Mouse (Mus musculus) left cerebral cortex, adult 2 months (tissue): ENCODE measurements at regions not wholly inside any gene's neighbourhood (a gene's known extent, or its start where the extent isn't known, plus 50 kb on each side); places are given as distances from the start of the nearest gene placed in this dataset.

Experiments
- DNase-seq, 2 experiments: peaks; one replicate each; pipeline ENCODE4 v3.0.0; 2021 to 2022; ENCODE audit warnings: low spot score in 2 of 2, mixed read lengths in 1 of 2; ENCODE audit errors: extremely low spot score in 1 of 2
- H3K27ac ChIP-seq: fragments of 200-600 bp; 2 replicates; pipeline ENCODE4 v1.8.1; 2022
- H3K4me3 ChIP-seq: fragments of 200-600 bp; 2 replicates; pipeline ENCODE4 v1.8.1; 2022
- CTCF ChIP-seq: fragments of 200-600 bp; IDR thresholded peaks from 2 replicates; pipeline ENCODE4 v1.8.1; 2022; ENCODE audit warnings: antibody characterized with exemption, mild to moderate bottlenecking, moderate library complexity
- intact Hi-C: fragments of 180-260 bp; cut with DNase I; formaldehyde crosslinking; loops from one replicate; pipeline ENCODE4 v1.15.1; 2025

DNA sequence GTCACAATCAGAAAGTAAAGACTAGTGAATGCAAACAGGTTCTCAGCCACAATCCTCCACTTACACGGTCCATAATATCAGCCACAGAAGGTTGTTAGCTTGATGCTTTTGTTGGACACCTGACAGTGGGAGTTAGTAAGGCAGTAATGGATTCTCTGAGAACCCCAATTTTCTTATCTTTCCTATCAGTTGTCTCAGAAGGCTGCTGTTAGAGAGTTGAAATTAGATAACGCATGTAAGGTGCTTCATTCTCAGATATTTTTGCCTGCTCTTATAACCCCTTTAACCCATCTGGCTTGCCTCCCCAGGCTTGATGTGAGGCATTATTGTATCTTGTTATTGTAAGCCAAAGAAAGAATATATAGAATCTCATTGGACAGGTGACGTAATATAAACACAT, 63.0 kb upstream of the Ube2e3 start:
- DNase-seq = no peak
- Histone ChIP-seq H3K27ac (no peak overlapping the region), H3K4me3 (no peak overlapping the region)
- TF ChIP-seq CTCF = no peak
- intact Hi-C loops = no loop called here

DNA sequence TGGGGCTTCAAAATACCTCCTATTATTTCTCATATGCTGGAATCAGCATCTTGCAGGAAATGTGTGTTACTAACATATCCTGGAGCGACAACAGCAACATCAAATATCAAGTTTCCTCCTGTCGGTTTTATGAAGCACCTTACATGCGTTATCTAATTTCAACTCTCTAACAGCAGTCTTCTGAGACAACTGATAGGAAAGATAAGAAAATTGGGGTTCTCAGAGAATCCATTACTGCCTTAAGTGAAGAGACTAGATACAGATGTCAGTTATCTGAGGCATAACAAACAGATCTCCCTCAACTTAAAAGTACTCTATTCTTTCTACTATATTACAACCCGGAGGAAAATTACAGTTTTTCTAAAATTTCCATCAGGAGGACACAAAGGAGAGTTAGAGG, 64.4 kb upstream of the Ube2e3 start:
- Histone ChIP-seq H3K27ac (no peak overlapping the region), H3K4me3 (no peak overlapping the region)
- intact Hi-C loops = no loop called here
- DNase-seq = no peak
- TF ChIP-seq CTCF = no peak

DNA sequence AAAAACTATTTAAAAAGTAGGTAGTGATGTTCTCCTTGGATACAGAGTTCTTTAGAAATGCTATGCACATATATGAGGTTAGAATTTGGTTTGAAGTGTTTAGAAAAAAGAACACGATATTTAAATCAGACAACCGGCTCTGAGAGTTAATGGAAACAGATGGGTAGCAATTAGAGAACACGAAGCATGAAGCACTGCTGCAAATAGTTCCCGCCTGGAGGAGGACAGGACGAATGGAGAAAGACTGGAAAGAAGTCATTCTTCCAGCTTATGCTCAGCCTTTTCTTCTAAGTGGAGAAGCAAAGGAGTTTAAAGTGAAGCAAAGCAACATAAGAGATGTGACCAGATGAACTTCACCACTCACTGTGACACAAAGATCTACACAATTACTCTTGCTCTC, 72.5 kb upstream of the Ube2e3 start:
- intact Hi-C loops = no loop called here
- no peak overlapping the region for H3K27ac ChIP-seq
- DNase-seq = no peak
- H3K4me3 ChIP-seq = no peak overlapping the region
- TF ChIP-seq CTCF = no peak

DNA sequence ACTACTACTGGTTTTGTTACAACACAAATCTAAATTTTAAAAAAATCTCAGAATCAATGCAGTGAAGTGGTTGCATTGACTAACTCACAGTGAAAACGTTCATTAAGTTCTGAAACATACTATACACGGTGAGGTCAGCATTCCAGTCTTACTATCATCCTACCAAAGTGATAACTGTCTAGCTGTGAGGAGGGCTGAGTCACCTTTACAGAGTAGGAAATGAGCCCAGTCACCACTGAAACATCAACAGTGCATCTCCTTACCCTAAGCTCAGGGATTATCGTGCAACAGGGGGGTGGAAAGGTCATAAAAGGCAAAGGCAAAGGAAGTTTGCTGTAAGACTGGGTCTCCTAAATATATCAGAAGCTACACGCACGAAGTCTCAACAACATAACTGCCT, 73.2 kb upstream of the Ube2e3 start:
- H3K4me3 ChIP-seq = no peak overlapping the region
- no peak overlapping the region for H3K27ac ChIP-seq
- intact Hi-C loops = no loop called here
- no peak for TF ChIP-seq CTCF
- no peak for DNase-seq

DNA sequence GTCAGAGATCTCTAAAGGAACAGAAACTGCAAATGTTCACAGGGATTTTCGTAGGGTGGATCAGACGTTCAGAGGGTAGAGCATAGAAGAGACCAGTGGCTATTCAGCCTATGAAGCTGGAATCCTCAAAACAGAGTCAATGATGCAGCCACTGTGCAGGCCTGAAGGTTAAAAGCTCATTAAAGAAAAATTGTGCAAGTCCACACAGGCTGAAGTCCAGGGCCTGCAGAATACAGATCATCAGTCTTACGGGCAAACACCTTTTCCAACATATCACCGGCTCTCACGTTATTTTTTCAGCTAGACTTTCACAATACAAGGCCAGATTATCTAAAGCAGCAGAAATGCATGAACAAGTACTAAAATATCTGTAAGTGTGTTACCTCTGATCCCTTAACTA, 78.8 kb upstream of the Ube2e3 start:
- TF ChIP-seq CTCF = no peak
- H3K4me3 ChIP-seq = no peak overlapping the region
- H3K27ac ChIP-seq = no peak overlapping the region
- intact Hi-C loops = no loop called here
- DNase-seq = no peak

DNA sequence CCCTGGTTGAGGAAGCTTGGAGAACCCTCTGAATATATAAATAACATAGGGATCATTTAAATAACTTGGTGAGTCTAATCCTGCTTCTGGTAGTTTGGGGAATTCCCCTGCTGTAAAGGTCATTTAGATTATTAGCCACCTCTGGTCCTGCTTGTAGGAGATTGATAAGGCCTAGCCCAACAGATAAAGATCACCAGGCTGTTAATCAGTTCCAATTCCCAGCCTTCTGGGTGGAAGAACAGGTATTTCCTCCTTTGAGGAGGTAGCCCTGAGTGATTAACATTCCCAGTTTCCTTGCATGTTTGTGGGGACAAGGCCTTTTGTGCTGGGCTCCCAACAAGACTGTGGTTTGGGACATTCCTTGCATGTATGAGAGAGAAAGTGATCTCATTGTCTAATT, 79.7 kb upstream of the Ube2e3 start:
- H3K4me3 ChIP-seq = no peak overlapping the region
- no peak overlapping the region for H3K27ac ChIP-seq
- intact Hi-C loops = no loop called here
- no peak for TF ChIP-seq CTCF
- no peak for DNase-seq

DNA sequence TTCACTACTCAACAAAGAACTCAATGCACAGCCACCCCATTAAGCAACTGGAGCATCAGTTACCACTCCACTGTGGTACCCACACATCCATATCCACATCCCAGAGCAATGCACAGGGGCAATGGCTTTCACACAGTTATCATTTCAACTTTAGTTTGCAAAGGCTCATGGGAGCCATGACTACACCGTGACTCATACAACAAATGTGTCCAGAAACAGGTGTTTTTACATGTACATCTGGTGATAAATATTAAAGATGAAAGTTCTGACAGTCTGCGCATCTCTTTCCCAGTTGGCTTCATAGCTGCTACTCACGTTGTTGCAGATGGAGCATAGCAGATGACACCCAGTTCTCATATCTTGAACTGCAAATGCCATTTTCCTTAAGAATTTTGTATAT, 88.0 kb upstream of the Ube2e3 start:
- intact Hi-C loops = no loop called here
- TF ChIP-seq CTCF = no peak
- no peak overlapping the region for H3K27ac ChIP-seq
- DNase-seq = no peak
- H3K4me3 ChIP-seq = no peak overlapping the region

DNA sequence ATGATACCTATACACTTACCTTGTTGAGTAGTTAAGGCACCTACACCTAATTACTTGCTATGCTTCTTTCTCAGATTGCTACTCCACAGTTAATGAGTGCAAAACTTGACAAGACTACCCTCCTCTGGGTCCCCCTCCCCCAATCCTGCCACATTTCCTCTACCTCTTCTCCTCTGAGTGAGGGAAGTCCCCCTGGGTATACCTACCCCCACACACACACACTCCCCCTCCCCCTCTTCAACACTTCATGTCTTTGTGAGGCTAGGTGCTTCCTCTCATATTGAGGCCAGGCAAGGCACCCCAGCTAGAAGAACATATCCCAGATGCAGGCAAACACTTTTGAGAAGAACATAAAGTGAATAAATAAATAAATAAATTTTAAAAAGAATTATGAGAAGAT, 90.3 kb upstream of the Ube2e3 start:
- Histone ChIP-seq H3K27ac (no peak overlapping the region), H3K4me3 (no peak overlapping the region)
- no peak for TF ChIP-seq CTCF
- intact Hi-C loops = no loop called here
- no peak for DNase-seq

DNA sequence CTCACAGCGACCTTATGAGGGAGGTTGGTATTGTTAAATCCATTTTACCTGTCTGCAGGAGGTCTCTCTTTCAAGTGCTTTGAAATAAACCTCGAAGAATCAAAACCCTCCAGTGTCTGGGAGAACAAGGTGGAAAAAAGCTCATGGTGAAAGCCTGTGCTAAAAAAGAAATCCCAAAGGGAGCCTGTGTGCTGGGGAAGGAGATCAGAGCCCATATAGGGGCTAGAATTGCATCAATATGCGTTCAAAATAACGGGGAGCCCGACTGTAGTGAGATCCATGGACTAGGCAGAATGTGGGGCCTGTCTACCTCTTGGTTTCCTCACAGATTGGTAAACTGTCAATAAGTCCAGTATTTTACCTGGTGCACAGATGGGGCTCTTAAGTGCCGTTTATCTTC, 113.6 kb upstream of the Ube2e3 start:
- DNase-seq = no peak
- no peak overlapping the region for H3K4me3 ChIP-seq
- H3K27ac ChIP-seq = no peak overlapping the region
- intact Hi-C loops = no loop called here
- no peak for TF ChIP-seq CTCF

DNA sequence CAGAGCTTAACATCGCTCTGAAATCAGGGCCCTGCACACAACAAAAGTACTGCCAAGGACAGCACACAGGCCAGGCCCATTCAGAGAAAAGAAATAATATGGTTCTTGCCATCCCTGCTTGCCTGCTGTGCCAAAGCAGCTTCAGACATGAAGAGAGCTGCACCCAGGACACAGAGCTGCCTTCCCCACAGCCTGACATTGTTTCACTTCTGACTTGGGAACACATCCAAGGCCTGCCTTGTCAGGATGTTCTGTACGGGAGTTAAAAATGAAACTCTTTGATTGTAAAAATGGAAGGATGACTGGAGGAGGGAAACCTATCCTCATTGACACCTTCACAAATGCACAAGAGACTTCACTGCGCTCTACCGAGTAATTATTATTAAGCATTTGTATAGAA, 114.0 kb upstream of the Ube2e3 start:
- TF ChIP-seq CTCF = no peak
- intact Hi-C loops = no loop called here
- Histone ChIP-seq H3K27ac (no peak overlapping the region), H3K4me3 (no peak overlapping the region)
- no peak for DNase-seq

DNA sequence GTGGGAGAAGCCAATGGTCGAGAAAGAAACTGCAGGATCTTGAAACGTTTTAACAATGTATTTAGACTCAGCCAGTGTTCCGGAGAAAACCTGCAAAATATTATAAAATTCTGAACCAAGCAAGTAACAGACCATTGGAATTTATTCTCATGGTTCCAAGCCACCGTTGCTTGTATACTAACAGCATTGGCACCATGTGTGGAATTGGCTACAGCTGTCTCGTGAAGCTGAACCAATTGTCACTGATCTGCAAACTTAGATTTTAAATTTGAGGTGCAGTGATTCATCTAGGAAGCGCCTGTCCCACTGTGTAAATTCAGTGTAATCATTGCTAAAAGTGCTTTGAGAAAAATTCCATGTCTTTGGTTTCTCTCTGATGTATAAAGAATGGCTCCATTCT, 137.8 kb upstream of the Ube2e3 start:
- H3K4me3 ChIP-seq = no peak overlapping the region
- intact Hi-C loops = no loop called here
- H3K27ac ChIP-seq = no peak overlapping the region
- TF ChIP-seq CTCF = no peak
- DNase-seq = no peak

DNA sequence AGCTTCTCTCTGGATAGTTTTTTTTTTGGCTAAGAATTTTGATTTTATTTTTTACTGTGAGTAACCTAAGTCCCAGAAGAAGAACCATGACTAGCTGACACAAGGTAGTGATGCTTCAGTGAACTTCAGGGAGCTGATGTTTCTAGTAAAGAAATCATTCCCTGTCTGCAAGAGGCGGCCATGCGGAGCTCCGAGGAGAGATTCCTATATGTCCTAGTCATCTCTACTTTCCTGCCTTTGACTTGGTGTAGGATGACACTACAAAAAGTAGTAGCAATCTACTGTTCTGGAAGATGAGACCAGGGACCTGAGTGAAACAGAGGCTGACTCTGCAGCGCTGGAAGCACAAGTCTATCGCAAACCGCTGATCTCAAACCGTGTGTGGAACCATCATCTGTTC, 141.9 kb upstream of the Ube2e3 start:
- H3K27ac ChIP-seq = no peak overlapping the region
- intact Hi-C loops = no loop called here
- DNase-seq = no peak
- H3K4me3 ChIP-seq = no peak overlapping the region
- TF ChIP-seq CTCF = no peak

DNA sequence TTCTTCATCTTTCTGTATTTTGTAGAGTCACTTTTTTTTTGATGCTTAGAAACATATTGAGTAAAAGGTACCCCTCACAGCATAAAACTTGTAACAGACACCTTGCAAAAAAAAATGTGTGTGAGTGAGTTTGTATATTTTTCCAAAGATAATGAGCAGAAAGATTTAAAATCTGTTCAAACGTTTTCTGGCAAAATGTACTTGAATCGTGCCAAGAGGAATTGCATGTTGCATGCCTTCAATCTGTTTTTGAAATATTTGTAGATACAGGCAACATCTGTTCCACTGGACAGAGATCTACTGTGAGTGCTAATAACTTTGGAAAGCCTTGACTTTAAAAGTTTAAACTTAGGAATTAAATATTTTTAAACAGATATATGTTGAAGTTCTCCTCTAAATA, 143.5 kb upstream of the Ube2e3 start:
- intact Hi-C loops = loop anchor here (5.0 kb wide), 1 partner anchor 143 kb away; the partner anchor contains the start of gene Ube2e3

DNA sequence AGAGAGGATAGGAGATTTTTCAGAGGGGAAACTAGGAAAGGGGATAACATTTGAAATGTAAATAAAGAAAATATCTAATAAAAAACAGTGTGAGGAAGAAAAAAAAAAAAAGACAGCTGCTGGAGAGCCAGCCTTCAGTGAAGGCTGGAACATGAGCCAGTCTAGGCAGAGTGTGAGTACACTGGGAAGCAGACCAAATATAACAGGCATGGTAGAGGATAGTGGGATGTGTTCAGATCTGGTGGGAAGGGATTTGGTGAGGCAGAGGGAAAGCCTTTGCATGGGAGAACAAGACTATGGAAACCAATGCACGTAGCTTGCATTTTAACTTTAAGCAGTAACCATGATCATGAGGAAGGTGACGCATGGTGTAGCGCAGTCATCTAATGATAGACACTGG, 144.5 kb upstream of the Ube2e3 start:
- no peak overlapping the region for H3K27ac ChIP-seq
- TF ChIP-seq CTCF = no peak
- intact Hi-C loops = loop anchor here (2.0 to 5.0 kb wide), 2 partner anchors 144 to 203 kb away; partner anchors contain the start of gene Ube2e3
- peak in 1 of 2 experiments; percentile 13 for DNase-seq
- no peak overlapping the region for H3K4me3 ChIP-seq

More for the DNA sequence above, 143.5 kb upstream of the Ube2e3 start:
- H3K4me3 ChIP-seq = no peak overlapping the region
- no peak for TF ChIP-seq CTCF
- no peak overlapping the region for H3K27ac ChIP-seq
- DNase-seq = no peak
